In genomic region chr1:106148386-106149380, GRCm38 (mm10) we compare ENCODE assay signal across 9 mouse cellular contexts. TPM values are rescaled to one million over a fixed set of nuclear protein-coding genes. Genes with fewer than 3 reads are reported as not detected.
DNase-seq lines count a peak whose midpoint lies in the region; ATAC-seq and TF ChIP-seq lines count a peak whose summit lies in the region.
"Had no signal": no experiment of that assay in that cellular context is flagged by ENCODE, and none has a peak within 500 bp of the region (broad histone marks: within the 10 kb centered on the region; RNA-seq: fewer than 3 reads in every experiment).

No protein-coding gene starts in this region.

- H3K27ac ChIP-seq in heart, embryonic 16.5 days (ENCODE audit: low read length) = peak overlapping the region; percentile 25; the same call in 1 of the 2 replicates
- H3K27ac ChIP-seq in forebrain, embryonic 16.5 days (ENCODE audit: low read length) = no peak overlapping the region
- peak overlapping the region; percentile 62 for H3K27ac ChIP-seq in midbrain, embryonic 14.5 days (replicated peaks; ENCODE audit: low read depth, low read length)
- no peak overlapping the region for H3K27ac ChIP-seq in lung, postnatal 0 days (ENCODE audit: low read length)
- H3K27ac ChIP-seq: left cerebral cortex, adult 2 months had no signal

- peak; percentile 67; the same call in 1 of the 2 replicates for ATAC-seq in heart, embryonic 16.5 days (replicated peaks; ENCODE audit: extremely low read depth, insufficient read depth, low FRiP score)
- peak; percentile 65 for ATAC-seq in forebrain, embryonic 16.5 days
- peak; percentile 62; the same call in 1 of the 2 replicates for ATAC-seq in midbrain, embryonic 14.5 days (ENCODE audit: low FRiP score, low TSS enrichment)
- ATAC-seq in lung, postnatal 0 days = no peak

- no peak overlapping the region for H3K4me3 ChIP-seq in heart, embryonic 16.5 days (ENCODE audit: low read length)
- H3K4me3 ChIP-seq in forebrain, embryonic 16.5 days (replicated peaks; ENCODE audit: low read length) = no peak overlapping the region
- no peak overlapping the region for H3K4me3 ChIP-seq in midbrain, embryonic 14.5 days (replicated peaks; ENCODE audit: low read depth, low read length)
- H3K4me3 ChIP-seq in lung, postnatal 0 days (ENCODE audit: low read depth, low read length) = no peak overlapping the region
- H3K4me3 ChIP-seq: left cerebral cortex, adult 2 months had no signal

- DNase-seq in heart, adult 9 months (ENCODE audit: low spot score in 2 of 2) = no peak
- DNase-seq in brain, embryonic 14.5 days (ENCODE audit: low read depth) = peak; percentile 72
- peak; percentile 57 for DNase-seq in midbrain, embryonic 14.5 days
- no peak for DNase-seq in left cerebral cortex, postnatal 10 days (ENCODE audit: extremely low spot score in 1 of 2, low spot score in 2 of 2)
- no peak for DNase-seq in lung, postnatal 0 days (ENCODE audit: low spot score)
- DNase-seq in right cerebral cortex, postnatal 4 days = no peak

- no peak overlapping the region for H3K9ac ChIP-seq in heart, embryonic 16.5 days (ENCODE audit: low read length)
- no peak overlapping the region for H3K9ac ChIP-seq in forebrain, embryonic 16.5 days (replicated peaks; ENCODE audit: low read depth, low read length)
- H3K9ac ChIP-seq in midbrain, embryonic 14.5 days (replicated peaks; ENCODE audit: low read length) = no peak overlapping the region
- H3K9ac ChIP-seq in lung, postnatal 0 days (replicated peaks; ENCODE audit: low read depth) = no peak overlapping the region

- peak overlapping the region; percentile 22 for H3K4me2 ChIP-seq in heart, embryonic 16.5 days (ENCODE audit: low read depth, low read length)
- no peak overlapping the region; the same call in 1 of the 2 replicates for H3K4me2 ChIP-seq in forebrain, embryonic 16.5 days (ENCODE audit: low read length)
- H3K4me2 ChIP-seq in midbrain, embryonic 14.5 days (ENCODE audit: low read length) = 0 out of 2 replicates have a peak overlapping the region, but pooled peaks have one; percentile 2
- no peak overlapping the region for H3K4me2 ChIP-seq in lung, postnatal 0 days (replicated peaks; ENCODE audit: low read depth, low read length)

- WGBS in heart, embryonic 16.5 days = 54% methylated on average over 17 of the region's 17 CpGs
- WGBS in forebrain, embryonic 16.5 days = 30% methylated on average over 17 of the region's 17 CpGs
- WGBS in midbrain, embryonic 14.5 days = 33% methylated on average over 17 of the region's 17 CpGs
- 66% methylated on average over 17 of the region's 17 CpGs for WGBS in lung, postnatal 0 days

- intact Hi-C loops in left cerebral cortex, postnatal 10 days (cut with DNase I) = no loop called here

- H3K4me1 ChIP-seq in heart, embryonic 16.5 days (ENCODE audit: control insufficient read depth, insufficient read depth, low read length) = 0 out of 2 replicates have a peak, but pooled peaks cover 9% of the 10 kb centered on the region
- H3K4me1 ChIP-seq in forebrain, embryonic 16.5 days (replicated peaks; ENCODE audit: control insufficient read depth, insufficient read depth, low read length) = peaks cover 3% of the 10 kb centered on the region
- H3K4me1 ChIP-seq in midbrain, embryonic 14.5 days (ENCODE audit: control insufficient read depth, insufficient read depth, low read length) = peaks cover 7% of the 10 kb centered on the region
- no peaks in the 10 kb centered on the region for H3K4me1 ChIP-seq in lung, postnatal 0 days (ENCODE audit: insufficient read depth, low read depth, low read length)

- no peak for TF ChIP-seq CTCF in brain, embryonic 14.5 days (IDR thresholded peaks at IDR 0.05; ENCODE audit: borderline replicate concordance, extremely low read depth, insufficient read depth, insufficient read length)
- TF ChIP-seq CTCF in lung, postnatal 0 days (IDR thresholded peaks at IDR 0.05) = no peak

- H3K9me3 ChIP-seq in heart, embryonic 16.5 days (replicated peaks; ENCODE audit: control insufficient read depth, low read length) = no peaks in the 10 kb centered on the region
- H3K9me3 ChIP-seq in forebrain, embryonic 16.5 days (ENCODE audit: control insufficient read depth, low read length) = no peaks in the 10 kb centered on the region
- H3K9me3 ChIP-seq in midbrain, embryonic 14.5 days (ENCODE audit: control insufficient read depth, low read length) = no peaks in the 10 kb centered on the region
- H3K9me3 ChIP-seq in lung, postnatal 0 days (ENCODE audit: low read length) = no peaks in the 10 kb centered on the region

- H3K27me3 ChIP-seq in heart, embryonic 16.5 days (ENCODE audit: control insufficient read depth, insufficient read depth, low read length) = no peaks in the 10 kb centered on the region
- H3K27me3 ChIP-seq in forebrain, embryonic 16.5 days (replicated peaks; ENCODE audit: control insufficient read depth, insufficient read depth, low read length) = no peaks in the 10 kb centered on the region
- no peaks in the 10 kb centered on the region for H3K27me3 ChIP-seq in midbrain, embryonic 14.5 days (ENCODE audit: control insufficient read depth, insufficient read depth, low read length)
- H3K27me3 ChIP-seq in lung, postnatal 0 days (replicated peaks; ENCODE audit: insufficient read depth, low read length) = no peaks in the 10 kb centered on the region

- no peak for TF ChIP-seq EP300 in lung, postnatal 0 days (IDR thresholded peaks at IDR 0.05)

- H3K36me3 ChIP-seq in heart, embryonic 16.5 days (ENCODE audit: control insufficient read depth, insufficient read depth) = no peaks in the 10 kb centered on the region
- no peaks in the 10 kb centered on the region for H3K36me3 ChIP-seq in forebrain, embryonic 16.5 days (ENCODE audit: control insufficient read depth, insufficient read depth)
- H3K36me3 ChIP-seq in midbrain, embryonic 14.5 days (ENCODE audit: control insufficient read depth, insufficient read depth, low read length) = no peaks in the 10 kb centered on the region
- H3K36me3 ChIP-seq in lung, postnatal 0 days (ENCODE audit: insufficient read depth, low read length) = no peaks in the 10 kb centered on the region

- no peak for TF ChIP-seq POLR2A in brain, embryonic 14.5 days (IDR thresholded peaks at IDR 0.05; ENCODE audit: borderline replicate concordance, extremely low read depth, insufficient read depth, insufficient read length, poor library complexity, severe bottlenecking)

RNA-seq across cellular contexts. Expression of gene Phlpp1, which starts 22.9 kb away (rescaled TPM):
- polyA plus RNA-seq in heart, embryonic 16.5 days (2015; fragmentation: Nextera tagmentation; extraction: Ambion mirVana) = 4.4 and 4.7 TPM in 2 replicates
- polyA plus RNA-seq in brain, embryonic 14.5 days (2012; rRNA removed) = 22.1 and 27.0 TPM in 2 replicates
- polyA plus RNA-seq in forebrain, embryonic 16.5 days (2015; fragmentation: Nextera tagmentation; extraction: Ambion mirVana) = 7.0 and 7.7 TPM in 2 replicates
- polyA plus RNA-seq in midbrain, embryonic 14.5 days (2014; fragmentation: Nextera tagmentation; extraction: Ambion mirVana) = 9.9 and 10.7 TPM in 2 replicates
- 10 to 100 TPM; 49.1 to 50.4 TPM for total RNA-seq in left cerebral cortex, postnatal 10 days (2021)
- 4.3 and 5.0 TPM in 2 replicates for polyA plus RNA-seq in lung, postnatal 0 days (2015; fragmentation: Nextera tagmentation; extraction: Ambion mirVana)

Comparison
In these comparisons a context has a peak if more than half of its experiments do, and no peak if none do; other contexts are left out.
1. H3K27ac ChIP-seq: peak in heart, embryonic 16.5 days (single experiment) and midbrain, embryonic 14.5 days (single experiment); none in forebrain, embryonic 16.5 days (single experiment) and lung, postnatal 0 days (single experiment).
2. H3K4me2 ChIP-seq: peak in heart, embryonic 16.5 days (single experiment) and midbrain, embryonic 14.5 days (single experiment); none in forebrain, embryonic 16.5 days (single experiment) and lung, postnatal 0 days (single experiment).
3. DNase-seq: peak in brain, embryonic 14.5 days (single experiment) and midbrain, embryonic 14.5 days (single experiment); none in heart, adult 9 months (0 of 2), left cerebral cortex, postnatal 10 days (0 of 2), lung, postnatal 0 days (single experiment) and right cerebral cortex, postnatal 4 days (single experiment).